Mouse (Mus musculus): ENCODE measurements around the gene Dhx37.

DNA sequence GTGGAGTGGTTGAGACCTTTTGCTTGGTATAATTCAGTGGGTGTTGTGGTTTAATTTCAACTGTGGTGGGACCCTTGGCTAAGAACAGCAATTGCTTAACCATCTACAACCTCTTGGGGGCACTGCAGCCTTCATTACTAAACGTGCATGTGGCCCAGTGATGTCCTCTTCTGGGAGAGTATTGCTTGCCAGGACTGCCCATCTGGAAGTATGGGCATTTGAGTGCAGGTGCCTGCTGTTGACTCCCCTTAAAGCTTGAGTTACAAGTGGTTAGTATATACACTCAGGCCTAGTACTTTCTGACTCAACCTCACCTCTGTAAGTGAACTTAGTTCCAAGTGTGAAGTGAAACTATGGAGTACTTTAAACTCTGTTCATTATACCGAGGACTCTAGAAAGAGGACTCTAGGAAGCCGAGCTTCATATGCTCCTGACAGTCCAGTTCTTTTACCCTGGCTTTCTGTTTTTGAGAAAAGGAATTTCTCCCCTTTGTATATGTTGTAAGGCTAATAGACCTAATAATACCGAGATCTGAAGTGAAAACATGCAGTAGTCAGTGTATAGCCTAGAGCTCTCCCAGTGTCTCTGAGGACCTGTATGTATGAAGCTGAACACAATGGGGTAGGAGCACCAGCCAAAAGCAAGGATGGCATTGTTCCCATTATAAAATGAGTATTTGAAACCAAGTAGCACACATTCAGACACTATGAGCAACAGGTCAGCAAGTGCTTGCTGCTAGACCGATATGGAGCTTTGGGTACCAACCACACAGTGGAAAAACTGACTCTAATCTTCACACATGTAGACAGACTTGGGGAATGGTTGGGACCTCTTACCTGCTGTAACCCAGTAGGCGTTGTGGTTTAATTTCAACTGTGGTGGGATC lies 51.0 kb downstream of the Dhx37 start:
- no peak for TF ChIP-seq POLR2A (IDR thresholded peaks at IDR 0.05; ENCODE audit: low read depth, low read length)
- TF ChIP-seq CTCF (IDR thresholded peaks at IDR 0.05; ENCODE audit: extremely low read depth, insufficient read length, insufficient replicate concordance, low read depth, low read length): peak; percentile 60; the same call in 1 of the 2 replicates
